Mouse (Mus musculus): ENCODE data around the gene Tsc1. TPM values are rescaled to one million over a fixed set of nuclear protein-coding genes. Genes with fewer than 3 reads are reported as not detected.

Tsc1 gene
- polyA plus RNA-seq (2014; fragmentation: Nextera tagmentation; extraction: Ambion mirVana) = 12.9 and 14.9 TPM in 2 replicates

- ATAC-seq (ENCODE audit: insufficient number of reproducible peaks, insufficient read depth, low FRiP score, low read depth) = peak; percentile 89
- Histone ChIP-seq H3K36me3 (ENCODE audit: control insufficient read depth, insufficient read depth, low read length) (no peaks in the 10 kb centered on the region), H3K9ac (ENCODE audit: low read length) (peak within 1 kb of the TSS; percentile 96), H3K27me3 (ENCODE audit: control insufficient read depth, insufficient read depth, low read length) (no peaks in the 10 kb centered on the region), H3K4me3 (ENCODE audit: control insufficient read depth in 1 of 2, insufficient read depth in 1 of 2, low read depth in 1 of 2, low read length in 2 of 2) (peak within 1 kb of the TSS; percentile 95 to 99), H3K27ac (replicated peaks in 1 of 2; ENCODE audit: control insufficient read depth in 1 of 2, insufficient read depth in 1 of 2, low read depth in 2 of 2, low read length in 2 of 2) (peak within 1 kb of the TSS; percentile 86 to 89), H3K4me1 (ENCODE audit: control insufficient read depth in 2 of 2, insufficient read depth in 2 of 2, low read length in 2 of 2) (peaks cover 0 to 10% of the 10 kb centered on the region in 2 experiments), H3K9me3 (ENCODE audit: control insufficient read depth, low read length) (no peaks in the 10 kb centered on the region), H3K4me2 (ENCODE audit: low read length) (peak within 1 kb of the TSS; percentile 88)
- WGBS = 3% methylated on average over 46 of the region's 47 CpGs
These were observed at the start of gene Tsc1 for GRCm38 (mm10) chr2:28640461-28641424. TSS of gene Tsc1 (plus strand) at chr2:28641228.

DNA sequence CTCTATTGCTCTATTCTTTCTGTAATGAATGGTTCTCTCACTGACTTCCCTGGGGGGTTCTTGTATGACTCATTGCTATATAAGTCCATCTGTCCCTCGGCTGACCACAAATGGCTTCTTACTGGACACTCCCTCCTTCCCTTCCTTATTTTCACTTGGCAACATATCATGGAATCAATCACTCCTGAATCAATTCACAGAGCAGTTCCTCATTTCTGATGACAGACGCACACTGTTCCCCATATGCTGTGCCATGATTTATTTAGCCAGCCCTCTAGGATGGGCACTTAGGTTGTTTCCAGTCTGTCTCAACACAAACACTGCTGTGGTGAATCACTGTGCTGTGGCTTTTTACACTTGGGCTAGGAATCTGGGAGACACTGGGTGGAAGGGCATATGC is 49.5 kb upstream of the Tsc1 start:
- WGBS = 68% methylated on average over 2 of the region's 2 CpGs
- H3K36me3 ChIP-seq (ENCODE audit: control insufficient read depth, insufficient read depth, low read length) = no peaks in the 10 kb centered on the region
- H3K27me3 ChIP-seq (ENCODE audit: control insufficient read depth, insufficient read depth, low read length) = no peaks in the 10 kb centered on the region
- ATAC-seq (ENCODE audit: insufficient number of reproducible peaks, insufficient read depth, low FRiP score, low read depth) = no peak
- no peaks in the 10 kb centered on the region for H3K9me3 ChIP-seq (ENCODE audit: control insufficient read depth, low read length)
- H3K4me2 ChIP-seq (ENCODE audit: low read length) = no peak overlapping the region
- no peak overlapping the region for H3K4me3 ChIP-seq (ENCODE audit: control insufficient read depth in 1 of 2, insufficient read depth in 1 of 2, low read depth in 1 of 2, low read length in 2 of 2)
- H3K9ac ChIP-seq (ENCODE audit: low read length) = no peak overlapping the region
- H3K4me1 ChIP-seq (ENCODE audit: control insufficient read depth in 2 of 2, insufficient read depth in 2 of 2, low read length in 2 of 2) = no peaks in the 10 kb centered on the region; a peak in 1 of 4 replicates
- no peak overlapping the region for H3K27ac ChIP-seq (replicated peaks in 1 of 2; ENCODE audit: control insufficient read depth in 1 of 2, insufficient read depth in 1 of 2, low read depth in 2 of 2, low read length in 2 of 2)

- Histone ChIP-seq H3K9ac (ENCODE audit: low read length) (no peak overlapping the region), H3K9me3 (ENCODE audit: control insufficient read depth, low read length) (no peaks in the 10 kb centered on the region), H3K27ac (replicated peaks in 1 of 2; ENCODE audit: control insufficient read depth in 1 of 2, insufficient read depth in 1 of 2, low read depth in 2 of 2, low read length in 2 of 2) (no peak overlapping the region), H3K4me2 (ENCODE audit: low read length) (peak overlapping the region; percentile 46), H3K4me3 (ENCODE audit: control insufficient read depth in 1 of 2, insufficient read depth in 1 of 2, low read depth in 1 of 2, low read length in 2 of 2) (no peak overlapping the region), H3K4me1 (ENCODE audit: control insufficient read depth in 2 of 2, insufficient read depth in 2 of 2, low read length in 2 of 2) (peaks cover 0 to 2% of the 10 kb centered on the region in 2 experiments; a peak in 3 of 4 replicates), H3K36me3 (ENCODE audit: control insufficient read depth, insufficient read depth, low read length) (no peaks in the 10 kb centered on the region), H3K27me3 (ENCODE audit: control insufficient read depth, insufficient read depth, low read length) (no peaks in the 10 kb centered on the region)
- 6% methylated on average over 15 of the region's 15 CpGs for WGBS
- ATAC-seq (ENCODE audit: insufficient number of reproducible peaks, insufficient read depth, low FRiP score, low read depth) = no peak
These were observed 48.2 kb upstream of the Tsc1 start for GRCm38 (mm10) chr2:28592809-28593208.

GRCm38 (mm10) chr2:28596021-28596420 is 45.0 kb upstream of the Tsc1 start:
- no peak for ATAC-seq (ENCODE audit: insufficient number of reproducible peaks, insufficient read depth, low FRiP score, low read depth)
- 82% methylated on average over 5 of the region's 7 CpGs for WGBS

DNA sequence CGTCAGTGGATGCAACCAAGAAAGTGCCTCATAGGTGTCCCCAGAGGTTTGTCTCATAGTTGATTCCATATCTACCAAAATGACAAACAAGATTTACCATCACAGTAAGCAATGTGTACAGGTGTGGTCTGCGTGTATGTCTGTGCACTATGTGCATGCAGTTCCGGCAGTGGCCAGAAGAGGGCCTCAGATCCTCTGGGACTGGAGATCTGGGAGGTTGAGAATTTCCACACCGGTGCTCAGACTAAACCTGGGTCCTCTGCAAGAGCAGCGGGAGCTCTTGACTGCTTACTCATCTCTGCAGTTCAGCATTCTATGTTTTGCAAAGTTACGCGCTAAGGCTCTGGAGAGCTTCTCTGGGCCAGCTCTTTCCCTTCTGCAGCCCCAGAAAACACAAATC is 44.0 kb upstream of the Tsc1 start:
- Histone ChIP-seq H3K4me3 (ENCODE audit: control insufficient read depth in 1 of 2, insufficient read depth in 1 of 2, low read depth in 1 of 2, low read length in 2 of 2) (no peak overlapping the region), H3K9ac (ENCODE audit: low read length) (no peak overlapping the region), H3K4me2 (ENCODE audit: low read length) (no peak overlapping the region), H3K9me3 (ENCODE audit: control insufficient read depth, low read length) (no peaks in the 10 kb centered on the region), H3K36me3 (ENCODE audit: control insufficient read depth, insufficient read depth, low read length) (no peaks in the 10 kb centered on the region), H3K4me1 (ENCODE audit: control insufficient read depth in 2 of 2, insufficient read depth in 2 of 2, low read length in 2 of 2) (peaks cover 14 to 15% of the 10 kb centered on the region in 2 experiments), H3K27me3 (ENCODE audit: control insufficient read depth, insufficient read depth, low read length) (no peaks in the 10 kb centered on the region), H3K27ac (replicated peaks in 1 of 2; ENCODE audit: control insufficient read depth in 1 of 2, insufficient read depth in 1 of 2, low read depth in 2 of 2, low read length in 2 of 2) (no peak overlapping the region)
- ATAC-seq (ENCODE audit: insufficient number of reproducible peaks, insufficient read depth, low FRiP score, low read depth) = no peak
- WGBS = 87% methylated on average over 7 of the region's 7 CpGs

More at GRCm38 (mm10) chr2:28596021-28596420, 45.0 kb upstream of the Tsc1 start:
- Histone ChIP-seq H3K27me3 (ENCODE audit: control insufficient read depth, insufficient read depth, low read length) (no peaks in the 10 kb centered on the region), H3K9ac (ENCODE audit: low read length) (no peak overlapping the region), H3K36me3 (ENCODE audit: control insufficient read depth, insufficient read depth, low read length) (no peaks in the 10 kb centered on the region), H3K9me3 (ENCODE audit: control insufficient read depth, low read length) (no peaks in the 10 kb centered on the region), H3K4me2 (ENCODE audit: low read length) (no peak overlapping the region), H3K27ac (replicated peaks in 1 of 2; ENCODE audit: control insufficient read depth in 1 of 2, insufficient read depth in 1 of 2, low read depth in 2 of 2, low read length in 2 of 2) (no peak overlapping the region), H3K4me1 (ENCODE audit: control insufficient read depth in 2 of 2, insufficient read depth in 2 of 2, low read length in 2 of 2) (peaks cover 9 to 10% of the 10 kb centered on the region in 2 experiments), H3K4me3 (ENCODE audit: control insufficient read depth in 1 of 2, insufficient read depth in 1 of 2, low read depth in 1 of 2, low read length in 2 of 2) (no peak overlapping the region)

GRCm38 (mm10) chr2:28597733-28598547 is 43.1 kb upstream of the Tsc1 start:
- Histone ChIP-seq H3K36me3 (ENCODE audit: control insufficient read depth, insufficient read depth, low read length) (no peaks in the 10 kb centered on the region), H3K27ac (replicated peaks in 1 of 2; ENCODE audit: control insufficient read depth in 1 of 2, insufficient read depth in 1 of 2, low read depth in 2 of 2, low read length in 2 of 2) (no peak overlapping the region), H3K4me3 (ENCODE audit: control insufficient read depth in 1 of 2, insufficient read depth in 1 of 2, low read depth in 1 of 2, low read length in 2 of 2) (no peak overlapping the region), H3K9ac (ENCODE audit: low read length) (no peak overlapping the region), H3K27me3 (ENCODE audit: control insufficient read depth, insufficient read depth, low read length) (no peaks in the 10 kb centered on the region), H3K4me2 (ENCODE audit: low read length) (no peak overlapping the region), H3K9me3 (ENCODE audit: control insufficient read depth, low read length) (no peaks in the 10 kb centered on the region), H3K4me1 (ENCODE audit: control insufficient read depth in 2 of 2, insufficient read depth in 2 of 2, low read length in 2 of 2) (peaks cover 21% of the 10 kb centered on the region in 2 experiments)
- peak; percentile 29 for ATAC-seq (ENCODE audit: insufficient number of reproducible peaks, insufficient read depth, low FRiP score, low read depth)
- WGBS = 69% methylated on average over 7 of the region's 7 CpGs

- H3K27me3 ChIP-seq (ENCODE audit: control insufficient read depth, insufficient read depth, low read length) = no peaks in the 10 kb centered on the region
- H3K4me2 ChIP-seq (ENCODE audit: low read length) = no peak overlapping the region
- H3K36me3 ChIP-seq (ENCODE audit: control insufficient read depth, insufficient read depth, low read length) = no peaks in the 10 kb centered on the region
- WGBS = 43% methylated on average over 12 of the region's 12 CpGs
- H3K9me3 ChIP-seq (ENCODE audit: control insufficient read depth, low read length) = no peaks in the 10 kb centered on the region
- ATAC-seq (ENCODE audit: insufficient number of reproducible peaks, insufficient read depth, low FRiP score, low read depth) = no peak
- no peak overlapping the region for H3K27ac ChIP-seq (replicated peaks in 1 of 2; ENCODE audit: control insufficient read depth in 1 of 2, insufficient read depth in 1 of 2, low read depth in 2 of 2, low read length in 2 of 2)
- H3K9ac ChIP-seq (ENCODE audit: low read length) = no peak overlapping the region
- peaks cover 21% of the 10 kb centered on the region in 2 experiments for H3K4me1 ChIP-seq (ENCODE audit: control insufficient read depth in 2 of 2, insufficient read depth in 2 of 2, low read length in 2 of 2)
- no peak overlapping the region for H3K4me3 ChIP-seq (ENCODE audit: control insufficient read depth in 1 of 2, insufficient read depth in 1 of 2, low read depth in 1 of 2, low read length in 2 of 2)
These were observed 42.1 kb upstream of the Tsc1 start for GRCm38 (mm10) chr2:28598692-28599568.

Measured in heart, embryonic 14.5 days (tissue).